Mouse (Mus musculus): ENCODE results near the gene Ccl6. TPM values are rescaled to one million over a fixed set of nuclear protein-coding genes. Genes with fewer than 3 reads are reported as not detected.
A peak's percentile ranks its signal among the peaks of the same experiment; 100 is the strongest.

The Ccl6 gene
- polyA plus RNA-seq (2014; fragmentation: Nextera tagmentation; extraction: Ambion mirVana), result 1.3 and 2.5 TPM in 2 replicates

DNA sequence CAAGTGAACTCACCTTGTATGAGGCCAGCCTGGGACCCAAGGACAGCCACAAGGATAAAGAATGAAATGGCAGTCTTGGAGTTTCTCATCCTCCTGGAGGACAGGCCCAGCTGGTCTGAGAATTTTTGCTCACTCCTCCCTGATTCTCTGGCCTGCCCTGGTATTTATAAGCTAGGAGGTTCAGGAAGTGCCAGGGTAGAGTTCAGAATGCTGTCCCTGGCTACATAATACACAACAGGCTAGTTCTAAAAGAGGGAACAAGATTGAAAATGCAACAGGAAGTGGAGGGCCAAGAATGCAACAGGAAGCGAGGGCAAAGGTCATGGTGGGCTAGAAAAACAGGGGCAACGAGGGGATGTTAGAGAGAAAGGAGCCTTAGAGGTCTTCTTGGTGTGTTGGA lies at the start of gene Ccl6:
Ccl6 (minus strand) TSS at position 235 of the 400 bp plus-strand sequence.
- Histone ChIP-seq H3K4me3 (ENCODE audit: low read depth, low read length) (no peak within 1 kb of the TSS), H3K9ac (ENCODE audit: low read length) (no peak within 1 kb of the TSS), H3K9me3 (ENCODE audit: control insufficient read depth, low read length) (no peaks in the 10 kb centered on the region), H3K36me3 (ENCODE audit: control insufficient read depth, insufficient read depth, low read length) (no peaks in the 10 kb centered on the region), H3K4me2 (ENCODE audit: low read depth) (no peak within 1 kb of the TSS), H3K4me1 (ENCODE audit: control insufficient read depth, insufficient read depth, low read length) (no peaks in the 10 kb centered on the region), H3K27me3 (ENCODE audit: control insufficient read depth, insufficient read depth, low read length) (no peaks in the 10 kb centered on the region), H3K27ac (ENCODE audit: low read depth, low read length) (no peak within 1 kb of the TSS)
- ATAC-seq (ENCODE audit: insufficient read depth, low FRiP score, low TSS enrichment) (no peak), DNase-seq (ENCODE audit: low spot score) (no peak)
- WGBS, result 58% methylated on average over 2 of the region's 2 CpGs

DNA sequence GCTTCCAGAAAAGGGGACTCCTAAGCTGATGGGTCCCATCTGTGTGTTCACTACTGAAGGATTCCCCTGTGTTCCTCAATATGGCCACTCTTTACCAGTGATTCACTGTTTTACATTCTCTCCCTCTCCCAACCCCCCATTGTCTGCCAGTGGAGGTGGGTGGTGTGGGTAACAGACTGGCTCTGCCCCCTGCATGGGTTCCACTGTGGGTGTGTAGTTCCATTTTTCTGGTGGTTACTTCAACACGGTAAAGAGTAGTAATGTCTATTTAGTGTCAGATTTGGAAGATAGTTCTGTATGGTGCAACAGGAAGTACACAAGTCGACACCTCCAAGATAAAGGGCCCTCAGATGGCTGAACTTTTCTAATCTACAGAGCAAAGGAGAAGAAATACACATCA lies 48.3 kb upstream of the Ccl6 start:
- no peak for ATAC-seq (ENCODE audit: insufficient read depth, low FRiP score, low TSS enrichment)
- no peak for DNase-seq (ENCODE audit: low spot score)
- Histone ChIP-seq H3K9me3 (ENCODE audit: control insufficient read depth, low read length) (no peaks in the 10 kb centered on the region), H3K36me3 (ENCODE audit: control insufficient read depth, insufficient read depth, low read length) (no peaks in the 10 kb centered on the region), H3K4me2 (ENCODE audit: low read depth) (no peak overlapping the region), H3K27me3 (ENCODE audit: control insufficient read depth, insufficient read depth, low read length) (no peaks in the 10 kb centered on the region), H3K4me3 (ENCODE audit: low read depth, low read length) (no peak overlapping the region), H3K4me1 (ENCODE audit: control insufficient read depth, insufficient read depth, low read length) (no peaks in the 10 kb centered on the region), H3K9ac (ENCODE audit: low read length) (no peak overlapping the region), H3K27ac (ENCODE audit: low read depth, low read length) (no peak overlapping the region)
- WGBS, result 95% methylated on average over 2 of the region's 2 CpGs

DNA sequence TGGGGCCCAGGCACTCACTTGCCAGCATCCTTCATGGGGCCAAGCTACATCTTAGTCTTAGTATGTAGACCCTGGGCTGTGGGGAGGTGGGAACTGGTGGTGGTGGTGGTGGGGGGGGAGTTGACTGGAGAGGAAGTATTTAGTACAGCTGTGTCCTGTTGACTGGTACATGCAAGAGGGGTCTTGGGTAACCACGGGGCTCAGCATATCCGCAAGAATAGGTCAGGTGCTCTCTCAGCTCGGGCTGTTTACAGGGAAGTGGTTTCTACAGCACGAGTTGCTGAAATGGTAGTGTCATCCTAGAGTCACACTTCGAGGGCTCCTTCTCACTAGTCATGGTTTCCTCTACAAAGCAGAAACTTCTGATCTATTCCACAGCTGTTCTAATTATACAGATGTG lies 47.3 kb upstream of the Ccl6 start:
- Histone ChIP-seq H3K4me3 (ENCODE audit: low read depth, low read length) (no peak overlapping the region), H3K4me2 (ENCODE audit: low read depth) (no peak overlapping the region), H3K4me1 (ENCODE audit: control insufficient read depth, insufficient read depth, low read length) (no peaks in the 10 kb centered on the region), H3K27ac (ENCODE audit: low read depth, low read length) (no peak overlapping the region), H3K9ac (ENCODE audit: low read length) (no peak overlapping the region), H3K27me3 (ENCODE audit: control insufficient read depth, insufficient read depth, low read length) (no peaks in the 10 kb centered on the region), H3K9me3 (ENCODE audit: control insufficient read depth, low read length) (no peaks in the 10 kb centered on the region), H3K36me3 (ENCODE audit: control insufficient read depth, insufficient read depth, low read length) (no peaks in the 10 kb centered on the region)
- DNase-seq (ENCODE audit: low spot score) (no peak), ATAC-seq (ENCODE audit: insufficient read depth, low FRiP score, low TSS enrichment) (no peak)
- 78% methylated on average over 5 of the region's 5 CpGs for WGBS

DNA sequence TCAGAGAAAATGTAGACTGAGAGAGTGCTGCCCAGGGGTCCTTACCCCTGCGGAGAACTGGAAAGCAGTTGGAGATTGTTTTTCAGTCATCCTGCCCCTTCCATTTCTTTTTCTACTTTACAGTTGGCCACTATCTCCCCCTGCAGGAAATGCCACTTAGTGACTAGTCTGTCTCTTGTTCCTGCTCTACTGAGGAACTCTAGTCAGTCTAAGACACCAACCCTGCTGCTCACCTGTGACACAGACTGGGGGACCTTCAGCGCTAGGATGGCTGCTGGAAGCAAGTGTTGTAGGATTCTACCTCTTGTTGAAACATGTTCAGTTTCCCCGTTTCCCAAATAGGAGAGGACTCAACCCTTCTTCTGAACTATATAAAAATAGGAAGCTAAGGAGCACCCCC lies 46.6 kb upstream of the Ccl6 start:
- DNase-seq (ENCODE audit: low spot score) (no peak), ATAC-seq (ENCODE audit: insufficient read depth, low FRiP score, low TSS enrichment) (no peak)
- Histone ChIP-seq H3K4me2 (ENCODE audit: low read depth) (no peak overlapping the region), H3K9ac (ENCODE audit: low read length) (no peak overlapping the region), H3K27ac (ENCODE audit: low read depth, low read length) (no peak overlapping the region), H3K27me3 (ENCODE audit: control insufficient read depth, insufficient read depth, low read length) (no peaks in the 10 kb centered on the region), H3K36me3 (ENCODE audit: control insufficient read depth, insufficient read depth, low read length) (no peaks in the 10 kb centered on the region), H3K4me3 (ENCODE audit: low read depth, low read length) (no peak overlapping the region), H3K4me1 (ENCODE audit: control insufficient read depth, insufficient read depth, low read length) (no peaks in the 10 kb centered on the region), H3K9me3 (ENCODE audit: control insufficient read depth, low read length) (no peaks in the 10 kb centered on the region)
- WGBS, result 62% methylated on average over 3 of the region's 3 CpGs

DNA sequence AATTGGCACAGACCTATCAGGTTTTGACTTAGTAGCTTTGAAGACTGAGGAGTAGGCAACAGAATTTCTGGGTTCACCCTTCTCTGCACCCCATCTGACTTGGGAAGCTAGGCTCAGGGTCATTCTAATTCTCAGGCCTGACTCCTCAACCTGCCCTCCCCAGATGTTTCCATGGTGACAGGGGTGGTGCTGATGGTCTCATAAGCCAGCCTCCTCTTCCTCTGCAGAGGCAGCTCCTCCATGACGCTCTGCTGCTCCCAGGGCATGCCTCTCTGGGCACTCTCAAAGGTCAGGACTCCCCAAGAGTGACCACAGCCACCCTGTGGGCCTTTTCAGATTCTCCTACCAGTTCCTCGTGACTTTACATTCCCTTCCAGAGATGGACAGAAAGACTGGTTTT lies 46.0 kb upstream of the Ccl6 start:
- Histone ChIP-seq H3K27ac (ENCODE audit: low read depth, low read length) (no peak overlapping the region), H3K27me3 (ENCODE audit: control insufficient read depth, insufficient read depth, low read length) (no peaks in the 10 kb centered on the region), H3K36me3 (ENCODE audit: control insufficient read depth, insufficient read depth, low read length) (no peaks in the 10 kb centered on the region), H3K9ac (ENCODE audit: low read length) (no peak overlapping the region), H3K9me3 (ENCODE audit: control insufficient read depth, low read length) (no peaks in the 10 kb centered on the region), H3K4me1 (ENCODE audit: control insufficient read depth, insufficient read depth, low read length) (no peaks in the 10 kb centered on the region), H3K4me3 (ENCODE audit: low read depth, low read length) (no peak overlapping the region), H3K4me2 (ENCODE audit: low read depth) (no peak overlapping the region)
- no peak for DNase-seq (ENCODE audit: low spot score)
- 68% methylated on average over 2 of the region's 2 CpGs for WGBS
- no peak for ATAC-seq (ENCODE audit: insufficient read depth, low FRiP score, low TSS enrichment)

DNA sequence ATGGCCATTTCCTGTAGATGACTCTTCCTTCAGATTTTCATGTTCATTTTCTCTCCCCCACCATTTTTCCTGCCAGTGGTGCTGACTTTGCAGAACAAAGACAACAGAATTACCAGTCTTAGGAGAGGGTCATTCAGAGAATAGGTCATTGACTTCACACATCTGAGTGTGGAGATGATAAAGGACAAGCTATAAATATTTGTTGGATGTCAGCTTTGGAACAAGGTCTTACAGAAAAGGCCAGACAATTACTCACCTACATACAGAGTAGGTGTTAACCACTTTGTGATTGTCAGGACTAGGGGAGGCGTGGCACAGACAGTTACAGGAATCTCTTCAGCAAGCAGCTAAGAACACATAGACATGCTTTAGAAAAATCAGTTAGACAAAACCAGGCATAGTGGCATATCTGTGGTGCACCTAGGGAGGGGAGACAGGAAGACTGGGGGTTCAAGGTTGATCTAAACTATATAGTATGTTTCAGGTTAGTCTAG lies 43.9 kb upstream of the Ccl6 start:
- Histone ChIP-seq H3K36me3 (ENCODE audit: control insufficient read depth, insufficient read depth, low read length) (no peaks in the 10 kb centered on the region), H3K9ac (ENCODE audit: low read length) (no peak overlapping the region)

DNA sequence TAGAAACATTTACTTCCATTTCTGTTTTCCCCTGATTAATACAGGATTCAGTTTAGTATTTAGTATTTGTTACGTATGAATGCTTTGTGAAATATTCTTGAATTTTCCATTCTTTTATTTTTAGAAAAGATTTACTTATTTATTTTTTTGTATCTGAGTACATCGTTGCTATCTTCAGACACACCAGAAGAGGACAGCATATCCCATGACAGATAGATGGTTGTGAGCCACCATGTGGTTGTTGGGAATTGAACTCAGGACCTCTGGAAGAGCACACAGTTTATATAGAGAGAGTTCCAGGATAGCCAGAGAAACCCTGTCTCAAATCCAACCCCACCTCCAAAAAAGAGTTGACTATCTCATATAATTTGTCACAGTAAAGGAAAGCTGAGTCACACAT lies 42.0 kb upstream of the Ccl6 start:
- no peak for ATAC-seq (ENCODE audit: insufficient read depth, low FRiP score, low TSS enrichment)
- no peaks in the 10 kb centered on the region for H3K27me3 ChIP-seq (ENCODE audit: control insufficient read depth, insufficient read depth, low read length)
- 97% methylated on average over 2 of the region's 2 CpGs for WGBS
- no peak for DNase-seq (ENCODE audit: low spot score)
- no peaks in the 10 kb centered on the region for H3K4me1 ChIP-seq (ENCODE audit: control insufficient read depth, insufficient read depth, low read length)
- H3K4me3 ChIP-seq (ENCODE audit: low read depth, low read length), result no peak overlapping the region
- H3K27ac ChIP-seq (ENCODE audit: low read depth, low read length), result no peak overlapping the region
- no peak overlapping the region for H3K4me2 ChIP-seq (ENCODE audit: low read depth)
- no peaks in the 10 kb centered on the region for H3K36me3 ChIP-seq (ENCODE audit: control insufficient read depth, insufficient read depth, low read length)
- H3K9ac ChIP-seq (ENCODE audit: low read length), result no peak overlapping the region
- H3K9me3 ChIP-seq (ENCODE audit: control insufficient read depth, low read length), result no peaks in the 10 kb centered on the region

More for the DNA sequence above, 43.9 kb upstream of the Ccl6 start:
- no peaks in the 10 kb centered on the region for H3K9me3 ChIP-seq (ENCODE audit: control insufficient read depth, low read length)
- 93% methylated on average over 1 of the region's 1 CpGs for WGBS
- no peak for ATAC-seq (ENCODE audit: insufficient read depth, low FRiP score, low TSS enrichment)
- H3K27ac ChIP-seq (ENCODE audit: low read depth, low read length), result no peak overlapping the region
- DNase-seq (ENCODE audit: low spot score), result no peak
- H3K4me2 ChIP-seq (ENCODE audit: low read depth), result no peak overlapping the region
- no peak overlapping the region for H3K4me3 ChIP-seq (ENCODE audit: low read depth, low read length)
- no peaks in the 10 kb centered on the region for H3K27me3 ChIP-seq (ENCODE audit: control insufficient read depth, insufficient read depth, low read length)
- no peaks in the 10 kb centered on the region for H3K4me1 ChIP-seq (ENCODE audit: control insufficient read depth, insufficient read depth, low read length)

DNA sequence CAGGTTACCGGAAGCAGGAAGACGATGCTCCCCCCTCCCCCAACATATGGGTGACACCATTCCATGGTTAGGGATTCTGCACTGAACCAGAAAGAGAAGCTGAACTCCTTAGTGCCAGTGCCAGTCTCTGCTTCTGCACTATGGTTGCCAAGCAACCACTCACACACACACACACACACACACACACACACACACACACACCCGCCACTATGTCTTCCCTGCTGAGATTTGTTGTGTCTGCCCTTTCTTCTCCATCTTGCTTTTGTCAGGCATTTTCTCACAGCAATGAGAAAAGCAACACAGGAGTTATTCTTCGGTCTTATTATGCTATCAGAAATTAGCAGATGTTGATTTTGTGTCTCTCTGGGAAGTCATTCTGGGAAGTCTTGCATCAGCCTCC lies 41.5 kb upstream of the Ccl6 start:
- no peak overlapping the region for H3K4me3 ChIP-seq (ENCODE audit: low read depth, low read length)
- no peak overlapping the region for H3K9ac ChIP-seq (ENCODE audit: low read length)
- H3K27ac ChIP-seq (ENCODE audit: low read depth, low read length), result no peak overlapping the region
- H3K36me3 ChIP-seq (ENCODE audit: control insufficient read depth, insufficient read depth, low read length), result no peaks in the 10 kb centered on the region
- WGBS, result 61% methylated on average over 4 of the region's 4 CpGs
- no peak overlapping the region for H3K4me2 ChIP-seq (ENCODE audit: low read depth)
- no peak for ATAC-seq (ENCODE audit: insufficient read depth, low FRiP score, low TSS enrichment)
- no peaks in the 10 kb centered on the region for H3K4me1 ChIP-seq (ENCODE audit: control insufficient read depth, insufficient read depth, low read length)
- H3K9me3 ChIP-seq (ENCODE audit: control insufficient read depth, low read length), result no peaks in the 10 kb centered on the region
- peak; percentile 22 for DNase-seq (ENCODE audit: low spot score)
- H3K27me3 ChIP-seq (ENCODE audit: control insufficient read depth, insufficient read depth, low read length), result no peaks in the 10 kb centered on the region

DNA sequence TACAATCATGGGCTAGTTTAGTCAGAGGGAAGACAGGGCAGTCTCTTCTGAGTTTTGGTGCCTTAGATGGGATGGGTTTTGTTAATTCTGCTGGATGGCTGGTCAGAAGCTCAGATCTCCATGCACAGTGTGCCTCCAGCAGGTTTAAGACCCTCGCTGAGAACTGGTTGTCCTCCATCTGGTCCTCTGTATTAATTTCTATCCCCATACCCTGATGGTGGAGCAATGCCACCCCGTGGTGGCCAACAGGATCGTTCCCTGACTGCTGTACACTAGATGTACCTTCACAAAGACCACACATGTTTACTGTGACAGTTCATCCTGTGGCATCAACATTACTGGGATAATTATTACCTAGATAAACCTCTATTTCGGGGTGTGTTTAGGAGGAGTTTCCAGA lies 39.9 kb upstream of the Ccl6 start:
- Histone ChIP-seq H3K9me3 (ENCODE audit: control insufficient read depth, low read length) (no peaks in the 10 kb centered on the region), H3K36me3 (ENCODE audit: control insufficient read depth, insufficient read depth, low read length) (no peaks in the 10 kb centered on the region), H3K4me1 (ENCODE audit: control insufficient read depth, insufficient read depth, low read length) (no peaks in the 10 kb centered on the region), H3K4me3 (ENCODE audit: low read depth, low read length) (no peak overlapping the region), H3K27ac (ENCODE audit: low read depth, low read length) (no peak overlapping the region), H3K9ac (ENCODE audit: low read length) (no peak overlapping the region), H3K4me2 (ENCODE audit: low read depth) (no peak overlapping the region), H3K27me3 (ENCODE audit: control insufficient read depth, insufficient read depth, low read length) (no peaks in the 10 kb centered on the region)
- 78% methylated on average over 4 of the region's 4 CpGs for WGBS
- DNase-seq (ENCODE audit: low spot score) (no peak), ATAC-seq (ENCODE audit: insufficient read depth, low FRiP score, low TSS enrichment) (no peak)
